Mouse (Mus musculus): ENCODE measurements at regions not wholly inside any gene's neighbourhood (a gene's known extent, or its start where the extent isn't known, plus 50 kb on each side); places are given as distances from the start of the nearest gene placed in this dataset.

GRCm38 (mm10) chr1:169332165-169332564, 199.1 kb downstream of the Nuf2 start:
- no peak for DNase-seq (ENCODE audit: low spot score in 2 of 2)

- no peak for DNase-seq (ENCODE audit: low spot score in 2 of 2)
Observed at GRCm38 (mm10) chr1:169313241-169313640, 218.0 kb downstream of the Nuf2 start.

- DNase-seq (ENCODE audit: low spot score in 2 of 2) = no peak
Observed at GRCm38 (mm10) chr1:169283440-169283839, 247.8 kb downstream of the Nuf2 start.

GRCm38 (mm10) chr1:169270750-169271149, 260.5 kb downstream of the Nuf2 start:
- no peak for DNase-seq (ENCODE audit: low spot score in 2 of 2)

- DNase-seq (ENCODE audit: low spot score in 2 of 2) = no peak
Observed at GRCm38 (mm10) chr1:169263984-169264660, 267.1 kb downstream of the Nuf2 start.

GRCm38 (mm10) chr1:169254250-169254937, 276.9 kb downstream of the Nuf2 start:
- DNase-seq (ENCODE audit: low spot score in 2 of 2) = no peak

- no peak for DNase-seq (ENCODE audit: low spot score in 2 of 2)
Observed at GRCm38 (mm10) chr1:169252189-169252588, 279.1 kb downstream of the Nuf2 start.

- DNase-seq (ENCODE audit: low spot score in 2 of 2) = no peak
Observed at GRCm38 (mm10) chr1:169249021-169249420, 282.2 kb downstream of the Nuf2 start.

- DNase-seq (ENCODE audit: low spot score in 2 of 2) = no peak
Observed at GRCm38 (mm10) chr1:169240377-169240776, 290.9 kb downstream of the Nuf2 start.

- no peak for DNase-seq (ENCODE audit: low spot score in 2 of 2)
Observed at GRCm38 (mm10) chr1:169238671-169239090, 292.6 kb downstream of the Nuf2 start.

GRCm38 (mm10) chr1:169235276-169235681, 296.0 kb downstream of the Nuf2 start:
- no peak for DNase-seq (ENCODE audit: low spot score in 2 of 2)

- DNase-seq (ENCODE audit: low spot score in 2 of 2) = no peak
Observed at GRCm38 (mm10) chr1:169233368-169233767, 297.9 kb downstream of the Nuf2 start.

GRCm38 (mm10) chr1:169230097-169230496, 301.2 kb downstream of the Nuf2 start:
- no peak for DNase-seq (ENCODE audit: low spot score in 2 of 2)

- DNase-seq (ENCODE audit: low spot score in 2 of 2) = no peak
Observed at GRCm38 (mm10) chr1:169224431-169224830, 306.8 kb downstream of the Nuf2 start.

- DNase-seq (ENCODE audit: low spot score in 2 of 2) = no peak
Observed at GRCm38 (mm10) chr1:169187658-169188057, 343.6 kb downstream of the Nuf2 start.

- no peak for DNase-seq (ENCODE audit: low spot score in 2 of 2)
Observed at GRCm38 (mm10) chr1:169170405-169170804, 360.9 kb downstream of the Nuf2 start.

- DNase-seq (ENCODE audit: low spot score in 2 of 2) = no peak
Observed at GRCm38 (mm10) chr1:169168033-169168432, 363.2 kb downstream of the Nuf2 start.

- no peak for DNase-seq (ENCODE audit: low spot score in 2 of 2)
Observed at GRCm38 (mm10) chr1:169166041-169166850, 365.0 kb downstream of the Nuf2 start.

GRCm38 (mm10) chr1:169160858-169161257, 370.4 kb downstream of the Nuf2 start:
- DNase-seq (ENCODE audit: low spot score in 2 of 2) = no peak

- DNase-seq (ENCODE audit: low spot score in 2 of 2) = no peak
Observed at GRCm38 (mm10) chr1:169160220-169160619, 371.0 kb downstream of the Nuf2 start.

GRCm38 (mm10) chr1:169159786-169160185, 371.5 kb downstream of the Nuf2 start:
- DNase-seq (ENCODE audit: low spot score in 2 of 2) = no peak

- DNase-seq (ENCODE audit: low spot score in 2 of 2) = no peak
Observed at GRCm38 (mm10) chr1:169157496-169157895, 373.8 kb downstream of the Nuf2 start.

- DNase-seq (ENCODE audit: low spot score in 2 of 2) = no peak
Observed at GRCm38 (mm10) chr1:169156875-169157274, 374.4 kb downstream of the Nuf2 start.
